Mouse (Mus musculus): ENCODE data around the gene Agbl3. TPM values are rescaled to one million over a fixed set of nuclear protein-coding genes. Genes with fewer than 3 reads are reported as not detected.

The Agbl3 gene
- polyA plus RNA-seq, 1 experiment = 13.2 TPM

GRCm38 (mm10) chr6:34906125-34906524 is 125.9 kb downstream of the Agbl3 start:
- DNase-seq (ENCODE audit: low spot score) = no peak

- no peak for DNase-seq (ENCODE audit: low spot score)
These were observed 126.4 kb downstream of the Agbl3 start for GRCm38 (mm10) chr6:34906661-34907060.

- no peak for DNase-seq (ENCODE audit: low spot score)
These were observed 126.9 kb downstream of the Agbl3 start for GRCm38 (mm10) chr6:34907121-34907614.

- DNase-seq (ENCODE audit: low spot score) = no peak
These were observed 127.5 kb downstream of the Agbl3 start for GRCm38 (mm10) chr6:34907696-34908260.

Other genes with a start within 250 kb of the Agbl3 start
- gene Cald1, start 181.9 kb upstream of the Agbl3 start, polyA plus RNA-seq (2012; rRNA removed) = 895 and 1,547 TPM in 2 replicates
- gene Tmem140, start 82.7 kb downstream of the Agbl3 start, polyA plus RNA-seq (2012; rRNA removed) = 18.3 and 19.8 TPM in 2 replicates
- gene Cyren, start 97.6 kb downstream of the Agbl3 start, polyA plus RNA-seq (2012; rRNA removed) = 8.1 and 9.1 TPM in 2 replicates
- gene Wdr91, start 130.4 kb downstream of the Agbl3 start, polyA plus RNA-seq (2012; rRNA removed) = 12.7 and 13.6 TPM in 2 replicates
- gene Stra8, start 139.7 kb downstream of the Agbl3 start, polyA plus RNA-seq (2012; rRNA removed) = not detected in 2 replicates
- gene Slc23a4, start 208.0 kb downstream of the Agbl3 start, polyA plus RNA-seq (2012; rRNA removed) = 0.66 and 1.5 TPM in 2 replicates

Measured in urinary bladder, adult 2 months (tissue).